Mouse (Mus musculus) lung, postnatal 0 days (tissue): ENCODE results near the gene Rnf186. TPM values are rescaled to one million over a fixed set of nuclear protein-coding genes. Genes with fewer than 3 reads are reported as not detected.
"Not testable (repeated sequence)": the region's sequence is repeated elsewhere in the genome, so short reads cannot be mapped to it uniquely, and the experiment has no call there.

Experiments used
- ATAC-seq: fragments of 200-750 bp; cut with Nextera tagmentation; 2 replicates; pipeline ENCODE4 v1.8.0; 2017; ENCODE audit warnings: moderate library complexity
- DNase-seq: peaks from one replicate; pipeline ENCODE4 v3.0.0-alpha.2; 2016; ENCODE audit warnings: low spot score
- H3K27ac ChIP-seq: fragments of 300-500 bp; sonication (generic); 2 replicates; pipeline ENCODE4 v1.5.1; 2014; ENCODE audit warnings: antibody characterized with exemption, mild to moderate bottlenecking, low read length, mixed read lengths
- H3K27me3 ChIP-seq: fragments of 300-500 bp; sonication (generic); replicated peaks from 2 replicates; pipeline ENCODE4 v1.6.1; 2014; ENCODE audit warnings: low read length, mixed read lengths; ENCODE audit not compliant: insufficient read depth
- H3K36me3 ChIP-seq: fragments of 300-500 bp; sonication (generic); 2 replicates; pipeline ENCODE4 v1.6.1; 2014; ENCODE audit warnings: low read length, mixed read lengths; ENCODE audit not compliant: insufficient read depth
- H3K4me1 ChIP-seq: fragments of 300-500 bp; sonication (generic); 2 replicates; pipeline ENCODE4 v1.6.1; 2014; ENCODE audit warnings: antibody characterized with exemption, low read depth, low read length, mixed read lengths; ENCODE audit not compliant: insufficient read depth
- H3K4me2 ChIP-seq: fragments of 300-500 bp; sonication (generic); replicated peaks from 2 replicates; pipeline ENCODE4 v1.6.1; 2014; ENCODE audit warnings: low read depth, mild to moderate bottlenecking, low read length, moderate library complexity, mixed read lengths
- H3K4me3 ChIP-seq: fragments of 300-500 bp; sonication (generic); 2 replicates; pipeline ENCODE4 v1.5.1; 2014; ENCODE audit warnings: low read depth, low read length
- H3K9ac ChIP-seq: fragments of 300-500 bp; sonication (generic); replicated peaks from 2 replicates; pipeline ENCODE4 v1.6.1; 2014; ENCODE audit warnings: low read depth, mild to moderate bottlenecking
- H3K9me3 ChIP-seq: fragments of 300-500 bp; sonication (generic); 2 replicates; pipeline ENCODE4 v1.6.1; 2016; ENCODE audit warnings: low read length, mixed read lengths
- CTCF ChIP-seq: IDR thresholded peaks from 2 replicates; pipeline ENCODE4 v1.5.1; 2016; ENCODE audit warnings: antibody characterized with exemption, mild to moderate bottlenecking
- EP300 ChIP-seq: IDR thresholded peaks from 2 replicates; pipeline ENCODE4 v1.6.1; 2016; ENCODE audit warnings: antibody characterized with exemption, mild to moderate bottlenecking, control low read depth
- WGBS: fragments of 180-500 bp; shearing (Covaris S2); extraction: QIAGEN DNeasy Blood & Tissue Kit; methylation state at CpG from one replicate; pipeline ENCODE4 v1.1.7; 2014; 5-methylcytosine and 5-hydroxymethylcytosine counted together
- polyA plus RNA-seq: library from polyadenylated mRNA; unstranded; fragments of >200 nt; fragmentation: Nextera tagmentation; extraction: Ambion mirVana; gene quantifications from 2 replicates; pipeline ENCODE4 v1.2.1, GENCODE M21; 2015

The Rnf186 gene
- polyA plus RNA-seq, 1 experiment from 2014 or later, result 21.6 TPM

DNA sequence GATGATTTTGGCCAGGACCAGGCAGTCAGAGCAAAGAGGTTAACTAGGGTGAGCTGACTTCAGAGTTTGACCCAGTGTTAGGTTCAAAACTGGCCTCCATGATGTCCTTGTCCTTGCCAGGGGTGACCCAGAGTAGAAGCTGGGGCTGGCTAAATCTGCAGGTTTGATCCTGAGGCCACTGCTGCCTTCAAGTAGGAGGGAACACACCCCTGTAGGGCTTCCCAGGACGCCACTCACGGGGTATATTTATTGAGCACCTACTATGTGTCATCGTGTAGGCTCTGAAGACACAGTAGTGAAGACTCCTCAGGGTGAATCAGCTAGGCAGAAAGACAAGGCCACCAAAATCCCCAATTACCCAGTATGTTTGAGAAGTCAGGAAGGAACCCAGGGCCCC, 6.8 kb downstream of the Rnf186 start:
- Histone ChIP-seq H3K4me3 (peak overlapping the region; percentile 68), H3K4me1 (no peaks in the 10 kb centered on the region; the same call in 1 of the 2 replicates), H3K27ac (peak overlapping the region; percentile 97; the same call in 1 of the 2 replicates), H3K27me3 (no peaks in the 10 kb centered on the region), H3K9ac (no peak overlapping the region), H3K4me2 (peak overlapping the region; percentile 98), H3K9me3 (no peaks in the 10 kb centered on the region), H3K36me3 (no peaks in the 10 kb centered on the region)
- WGBS, result 58% methylated on average over 3 of the region's 3 CpGs
- TF ChIP-seq CTCF, result no peak
- DNase-seq (no peak), ATAC-seq (no peak)

DNA sequence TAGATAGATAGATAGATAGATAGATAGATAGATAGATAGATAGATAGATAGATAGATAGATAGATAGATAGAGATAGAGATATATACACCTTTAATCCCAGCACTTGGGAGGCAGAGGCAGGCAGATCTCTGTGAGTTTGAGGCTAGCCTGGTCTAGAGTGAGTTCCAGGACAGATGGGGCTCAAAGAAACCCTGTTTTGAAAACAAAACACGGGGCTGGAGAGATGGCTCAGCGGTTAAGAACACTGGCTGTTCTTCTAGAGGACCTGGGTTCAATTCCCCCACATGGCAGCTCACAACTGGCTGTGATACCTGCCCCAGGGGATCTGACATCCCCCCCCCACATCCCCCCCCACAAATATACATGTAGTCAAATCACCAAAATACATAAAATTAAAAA, 7.6 kb downstream of the Rnf186 start:
- not testable (repeated sequence) for DNase-seq, H3K27me3 ChIP-seq, H3K4me2 ChIP-seq, H3K4me3 ChIP-seq, H3K9ac ChIP-seq, H3K4me1 ChIP-seq, ATAC-seq, H3K27ac ChIP-seq, H3K9me3 ChIP-seq, H3K36me3 ChIP-seq
- 97% methylated on average over 2 of the region's 2 CpGs for WGBS

DNA sequence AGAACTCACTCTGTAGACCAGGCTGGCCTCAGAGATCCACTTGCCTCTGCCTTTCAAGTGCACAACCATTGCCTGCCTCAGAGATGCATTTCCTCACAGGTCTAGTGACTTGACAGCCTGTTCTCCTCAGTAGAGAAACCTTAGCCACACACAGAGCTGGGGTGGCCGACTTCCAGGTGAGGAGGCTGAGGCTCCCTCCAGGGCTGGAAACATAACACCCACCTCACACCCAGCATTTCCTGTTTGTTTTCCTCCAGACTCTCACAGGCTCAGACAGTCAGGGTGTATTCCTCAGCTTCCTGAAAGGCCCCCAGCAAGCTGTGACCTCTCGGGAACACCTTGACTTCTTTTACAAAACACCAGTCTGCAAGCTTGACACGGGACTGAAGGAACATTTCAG, 8.3 kb downstream of the Rnf186 start:
- Histone ChIP-seq H3K9me3 (no peaks in the 10 kb centered on the region), H3K27ac (no peak overlapping the region), H3K4me2 (no peak overlapping the region), H3K27me3 (no peaks in the 10 kb centered on the region), H3K4me1 (no peaks in the 10 kb centered on the region; the same call in 1 of the 2 replicates), H3K4me3 (no peak overlapping the region), H3K9ac (no peak overlapping the region), H3K36me3 (no peaks in the 10 kb centered on the region)
- no peak for ATAC-seq
- TF ChIP-seq EP300 (no peak), CTCF (no peak)
- 44% methylated on average over 3 of the region's 3 CpGs for WGBS
- no peak for DNase-seq

DNA sequence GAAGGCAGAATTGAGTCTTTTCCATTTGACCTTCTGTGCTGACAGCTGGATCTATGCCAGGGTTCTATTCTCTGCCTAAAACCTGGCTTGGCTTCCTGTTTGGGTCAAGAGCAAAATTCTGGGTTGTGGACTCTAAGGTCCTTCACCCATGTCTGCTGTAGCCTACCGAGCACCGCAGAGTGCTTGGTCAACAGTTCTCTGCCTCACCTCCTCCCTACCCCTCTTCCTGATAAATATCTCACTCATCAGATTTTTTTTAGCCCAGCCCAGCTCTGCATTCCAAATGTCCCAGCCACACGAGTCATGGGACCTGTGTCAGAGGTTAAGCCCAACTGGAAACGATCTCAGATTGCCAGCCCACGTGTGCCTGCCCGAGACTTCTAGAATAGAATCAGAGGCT, 9.1 kb downstream of the Rnf186 start:
- no peak overlapping the region for H3K27ac ChIP-seq
- no peaks in the 10 kb centered on the region for H3K36me3 ChIP-seq
- no peak overlapping the region for H3K4me3 ChIP-seq
- no peak for ATAC-seq
- H3K9ac ChIP-seq, result no peak overlapping the region
- no peaks in the 10 kb centered on the region for H3K9me3 ChIP-seq
- no peak overlapping the region for H3K4me2 ChIP-seq
- TF ChIP-seq EP300, result no peak
- TF ChIP-seq CTCF, result no peak
- peak; percentile 24 for DNase-seq
- no peaks in the 10 kb centered on the region; the same call in 1 of the 2 replicates for H3K4me1 ChIP-seq
- WGBS, result 32% methylated on average over 6 of the region's 6 CpGs
- no peaks in the 10 kb centered on the region for H3K27me3 ChIP-seq

DNA sequence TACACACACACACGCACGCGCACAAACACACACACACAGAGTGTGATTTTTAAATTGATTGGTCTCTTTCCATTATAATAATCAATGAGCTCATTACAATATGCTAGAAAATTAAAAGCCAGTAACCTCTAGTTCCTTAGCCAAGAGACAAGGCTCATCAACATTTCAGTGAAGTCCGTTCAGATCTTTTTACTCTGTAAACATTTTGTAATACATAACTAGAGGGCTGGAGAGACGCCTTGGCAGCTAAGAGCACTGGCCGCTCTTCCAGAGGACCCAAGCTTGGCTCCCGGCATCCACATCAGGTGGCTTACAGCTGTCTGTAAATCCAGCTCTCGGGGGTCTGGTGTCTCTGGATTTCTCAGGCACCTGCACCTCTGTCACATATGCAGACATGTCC, 13.1 kb downstream of the Rnf186 start:
- H3K27ac ChIP-seq, result no peak overlapping the region
- H3K4me2 ChIP-seq, result no peak overlapping the region
- no peak overlapping the region for H3K9ac ChIP-seq
- no peaks in the 10 kb centered on the region for H3K9me3 ChIP-seq
- H3K4me3 ChIP-seq, result no peak overlapping the region
- TF ChIP-seq CTCF (no peak), EP300 (no peak)
- DNase-seq, result no peak
- no peak for ATAC-seq
- no peaks in the 10 kb centered on the region for H3K27me3 ChIP-seq
- 67% methylated on average over 8 of the region's 8 CpGs for WGBS
- H3K4me1 ChIP-seq, result no peaks in the 10 kb centered on the region
- no peaks in the 10 kb centered on the region for H3K36me3 ChIP-seq

DNA sequence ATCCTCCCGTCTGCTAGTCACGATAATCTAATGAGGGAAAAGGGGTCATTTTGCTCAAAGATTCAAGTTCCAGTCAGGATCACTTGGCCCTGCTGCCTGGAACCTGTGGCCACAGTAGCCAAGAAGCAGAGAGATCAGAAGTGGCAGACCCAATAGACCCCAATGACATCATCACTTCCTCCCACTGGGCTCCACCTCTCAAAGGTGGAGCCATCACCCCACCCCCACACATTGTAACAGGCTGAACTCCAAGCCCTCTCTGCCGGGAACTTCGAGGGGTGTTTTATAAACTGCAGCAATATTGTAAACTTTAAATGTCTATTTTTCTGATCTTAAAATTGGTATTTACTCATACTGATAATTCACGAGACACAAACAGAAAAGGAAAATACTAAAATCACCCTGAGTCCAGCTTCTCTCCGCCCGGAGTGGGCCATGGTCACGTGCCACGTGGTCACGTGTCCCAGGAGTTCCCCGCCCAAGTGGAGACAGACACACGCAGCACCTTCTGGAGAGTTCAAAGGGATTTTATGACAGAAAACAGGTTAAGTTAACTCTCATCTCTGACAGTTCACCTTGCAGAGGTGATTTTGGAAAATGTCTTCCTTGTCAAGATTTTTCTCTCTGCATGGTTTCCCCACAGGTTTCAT, 14.0 kb downstream of the Rnf186 start:
- 23% methylated on average over 12 of the region's 12 CpGs for WGBS
- H3K4me3 ChIP-seq, result no peak overlapping the region
- ATAC-seq (0 out of 2 replicates have a peak, but pooled peaks have one; percentile 40), DNase-seq (peak; percentile 30)
- no peaks in the 10 kb centered on the region for H3K4me1 ChIP-seq
- H3K27me3 ChIP-seq, result no peaks in the 10 kb centered on the region
- H3K9me3 ChIP-seq, result no peaks in the 10 kb centered on the region
- H3K36me3 ChIP-seq, result no peaks in the 10 kb centered on the region
- H3K4me2 ChIP-seq, result no peak overlapping the region
- TF ChIP-seq EP300 (no peak), CTCF (no peak)
- no peak overlapping the region for H3K9ac ChIP-seq
- no peak overlapping the region for H3K27ac ChIP-seq

DNA sequence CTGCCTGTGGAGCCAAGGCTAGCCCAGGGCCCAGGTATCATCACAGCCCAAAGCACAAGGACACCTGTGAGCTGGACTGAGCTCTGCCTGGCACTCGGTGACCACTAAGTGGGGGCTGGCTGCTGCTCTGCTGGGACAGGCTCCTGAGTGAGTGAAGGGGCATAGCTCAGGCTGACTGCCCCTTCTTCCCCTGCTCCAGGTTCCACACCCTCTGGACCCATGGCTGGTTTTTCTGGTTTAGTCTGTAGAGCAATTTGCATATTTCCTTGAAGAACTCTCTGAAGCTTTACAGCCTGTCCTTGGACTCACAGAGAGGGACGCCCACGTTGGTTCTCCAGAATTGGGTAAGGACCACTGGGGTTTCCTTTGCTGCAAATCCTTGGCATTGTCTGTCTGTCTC, 16.5 kb downstream of the Rnf186 start:
- H3K27ac ChIP-seq, result 0 out of 2 replicates have a peak overlapping the region, but pooled peaks have one; percentile 1
- WGBS, result 55% methylated on average over 3 of the region's 3 CpGs

More for the DNA sequence above, 16.5 kb downstream of the Rnf186 start:
- DNase-seq (peak; percentile 64), ATAC-seq (peak; percentile 80)
- TF ChIP-seq CTCF (no peak), EP300 (no peak)
- Histone ChIP-seq H3K36me3 (no peaks in the 10 kb centered on the region), H3K4me1 (no peaks in the 10 kb centered on the region), H3K9me3 (no peaks in the 10 kb centered on the region), H3K4me2 (no peak overlapping the region), H3K4me3 (no peak overlapping the region), H3K27me3 (no peaks in the 10 kb centered on the region), H3K9ac (no peak overlapping the region)
